Mouse (Mus musculus): ENCODE results near the gene Aars2. TPM values are rescaled to one million over a fixed set of nuclear protein-coding genes. Genes with fewer than 3 reads are reported as not detected.

The Aars2 gene
- polyA plus RNA-seq, 1 experiment from 2014 or later = 10.4 TPM

- H3K27ac ChIP-seq (ENCODE audit: low read depth, low read length) = peak overlapping the region; percentile 81
- 7% methylated on average over 18 of the region's 18 CpGs for WGBS
- H3K4me2 ChIP-seq (ENCODE audit: low read length) = peak overlapping the region; percentile 98
- ATAC-seq (no peak), DNase-seq (ENCODE audit: low spot score) (no peak)
- peaks cover 47% of the 10 kb centered on the region for H3K36me3 ChIP-seq (ENCODE audit: control insufficient read depth, insufficient read depth, low read length)
- H3K4me1 ChIP-seq (ENCODE audit: control insufficient read depth, insufficient read depth, low read length) = peaks cover 8% of the 10 kb centered on the region
- H3K27me3 ChIP-seq (replicated peaks; ENCODE audit: control insufficient read depth, insufficient read depth, low read length) = no peaks in the 10 kb centered on the region
- H3K4me3 ChIP-seq (ENCODE audit: low read depth, low read length) = peak overlapping the region; percentile 82
- H3K9me3 ChIP-seq (replicated peaks; ENCODE audit: control insufficient read depth, low read length) = no peaks in the 10 kb centered on the region
- H3K9ac ChIP-seq (ENCODE audit: low read length) = peak overlapping the region; percentile 88
These were observed 58.0 kb downstream of the Aars2 start for GRCm38 (mm10) chr17:45564531-45565084.

- peaks cover 8% of the 10 kb centered on the region for H3K4me1 ChIP-seq (ENCODE audit: control insufficient read depth, insufficient read depth, low read length)
- H3K9ac ChIP-seq (ENCODE audit: low read length) = peak overlapping the region; percentile 88
- peak overlapping the region; percentile 98 for H3K4me2 ChIP-seq (ENCODE audit: low read length)
- H3K27me3 ChIP-seq (replicated peaks; ENCODE audit: control insufficient read depth, insufficient read depth, low read length) = no peaks in the 10 kb centered on the region
- no peak overlapping the region for H3K27ac ChIP-seq (ENCODE audit: low read depth, low read length)
- H3K36me3 ChIP-seq (ENCODE audit: control insufficient read depth, insufficient read depth, low read length) = peaks cover 52% of the 10 kb centered on the region
- WGBS = 93% methylated on average over 11 of the region's 11 CpGs
- H3K9me3 ChIP-seq (replicated peaks; ENCODE audit: control insufficient read depth, low read length) = no peaks in the 10 kb centered on the region
- peak overlapping the region; percentile 82 for H3K4me3 ChIP-seq (ENCODE audit: low read depth, low read length)
- ATAC-seq (no peak), DNase-seq (ENCODE audit: low spot score) (no peak)
These were observed 58.5 kb downstream of the Aars2 start for GRCm38 (mm10) chr17:45565103-45565502.

- Histone ChIP-seq H3K4me3 (ENCODE audit: low read depth, low read length) (no peak overlapping the region), H3K27ac (ENCODE audit: low read depth, low read length) (no peak overlapping the region), H3K4me1 (ENCODE audit: control insufficient read depth, insufficient read depth, low read length) (peaks cover 8% of the 10 kb centered on the region), H3K36me3 (ENCODE audit: control insufficient read depth, insufficient read depth, low read length) (peaks cover 61% of the 10 kb centered on the region), H3K27me3 (replicated peaks; ENCODE audit: control insufficient read depth, insufficient read depth, low read length) (no peaks in the 10 kb centered on the region), H3K9me3 (replicated peaks; ENCODE audit: control insufficient read depth, low read length) (no peaks in the 10 kb centered on the region), H3K9ac (ENCODE audit: low read length) (no peak overlapping the region), H3K4me2 (ENCODE audit: low read length) (no peak overlapping the region)
- DNase-seq (ENCODE audit: low spot score) (no peak), ATAC-seq (no peak)
- 100% methylated on average over 1 of the region's 1 CpGs for WGBS
These were observed 59.4 kb downstream of the Aars2 start for GRCm38 (mm10) chr17:45566031-45566359.

GRCm38 (mm10) chr17:45566360-45567161 is 59.9 kb downstream of the Aars2 start:
- no peak for DNase-seq (ENCODE audit: low spot score)
- Histone ChIP-seq H3K36me3 (ENCODE audit: control insufficient read depth, insufficient read depth, low read length) (peaks cover 66% of the 10 kb centered on the region), H3K4me2 (ENCODE audit: low read length) (no peak overlapping the region), H3K9ac (ENCODE audit: low read length) (no peak overlapping the region; the same call in 1 of the 2 replicates), H3K27me3 (replicated peaks; ENCODE audit: control insufficient read depth, insufficient read depth, low read length) (no peaks in the 10 kb centered on the region), H3K4me1 (ENCODE audit: control insufficient read depth, insufficient read depth, low read length) (peaks cover 8% of the 10 kb centered on the region), H3K9me3 (replicated peaks; ENCODE audit: control insufficient read depth, low read length) (no peaks in the 10 kb centered on the region), H3K4me3 (ENCODE audit: low read depth, low read length) (no peak overlapping the region), H3K27ac (ENCODE audit: low read depth, low read length) (0 out of 2 replicates have a peak overlapping the region, but pooled peaks have one; percentile 1)
- WGBS = 69% methylated on average over 18 of the region's 18 CpGs
- no peak for ATAC-seq

GRCm38 (mm10) chr17:45567162-45567601 is 60.5 kb downstream of the Aars2 start:
- Histone ChIP-seq H3K9me3 (replicated peaks; ENCODE audit: control insufficient read depth, low read length) (no peaks in the 10 kb centered on the region), H3K9ac (ENCODE audit: low read length) (no peak overlapping the region; the same call in 1 of the 2 replicates), H3K36me3 (ENCODE audit: control insufficient read depth, insufficient read depth, low read length) (peaks cover 68% of the 10 kb centered on the region), H3K4me1 (ENCODE audit: control insufficient read depth, insufficient read depth, low read length) (peaks cover 8% of the 10 kb centered on the region), H3K27ac (ENCODE audit: low read depth, low read length) (0 out of 2 replicates have a peak overlapping the region, but pooled peaks have one; percentile 1), H3K4me2 (ENCODE audit: low read length) (no peak overlapping the region), H3K4me3 (ENCODE audit: low read depth, low read length) (no peak overlapping the region), H3K27me3 (replicated peaks; ENCODE audit: control insufficient read depth, insufficient read depth, low read length) (no peaks in the 10 kb centered on the region)
- ATAC-seq (no peak), DNase-seq (ENCODE audit: low spot score) (no peak)
- 25% methylated on average over 4 of the region's 4 CpGs for WGBS

GRCm38 (mm10) chr17:45568990-45569389 is 62.3 kb downstream of the Aars2 start:
- H3K4me1 ChIP-seq (ENCODE audit: control insufficient read depth, insufficient read depth, low read length) = peaks cover 8% of the 10 kb centered on the region
- no peak overlapping the region for H3K4me2 ChIP-seq (ENCODE audit: low read length)
- H3K9me3 ChIP-seq (replicated peaks; ENCODE audit: control insufficient read depth, low read length) = no peaks in the 10 kb centered on the region
- H3K9ac ChIP-seq (ENCODE audit: low read length) = no peak overlapping the region
- 84% methylated on average over 12 of the region's 12 CpGs for whole genome bisulfite sequencing
- H3K4me3 ChIP-seq (ENCODE audit: low read depth, low read length) = no peak overlapping the region
- H3K27me3 ChIP-seq (replicated peaks; ENCODE audit: control insufficient read depth, insufficient read depth, low read length) = no peaks in the 10 kb centered on the region
- DNase-seq (ENCODE audit: low spot score) (no peak), ATAC-seq (no peak)
- peaks cover 68% of the 10 kb centered on the region for H3K36me3 ChIP-seq (ENCODE audit: control insufficient read depth, insufficient read depth, low read length)
- H3K27ac ChIP-seq (ENCODE audit: low read depth, low read length) = no peak overlapping the region

- H3K4me3 ChIP-seq (ENCODE audit: low read depth, low read length) = no peak overlapping the region
- no peaks in the 10 kb centered on the region for H3K9me3 ChIP-seq (replicated peaks; ENCODE audit: control insufficient read depth, low read length)
- peaks cover 9% of the 10 kb centered on the region for H3K4me1 ChIP-seq (ENCODE audit: control insufficient read depth, insufficient read depth, low read length)
- WGBS = 87% methylated on average over 4 of the region's 4 CpGs
- no peak for DNase-seq (ENCODE audit: low spot score)
- H3K27me3 ChIP-seq (replicated peaks; ENCODE audit: control insufficient read depth, insufficient read depth, low read length) = no peaks in the 10 kb centered on the region
- peaks cover 67% of the 10 kb centered on the region for H3K36me3 ChIP-seq (ENCODE audit: control insufficient read depth, insufficient read depth, low read length)
- no peak overlapping the region for H3K27ac ChIP-seq (ENCODE audit: low read depth, low read length)
- no peak overlapping the region for H3K9ac ChIP-seq (ENCODE audit: low read length)
- ATAC-seq = no peak
- no peak overlapping the region for H3K4me2 ChIP-seq (ENCODE audit: low read length)
These were observed 63.4 kb downstream of the Aars2 start for GRCm38 (mm10) chr17:45569999-45570398.
